Mouse (Mus musculus) gastrocnemius, adult 2 months (tissue): Measurements from ENCODE around the gene 1700012B09Rik. TPM values are rescaled to one million over a fixed set of nuclear protein-coding genes. Genes with fewer than 3 reads are reported as not detected.

Experiments
- DNase-seq: peaks from one replicate; pipeline ENCODE4 v3.0.0; 2022
- H3K27ac ChIP-seq: fragments of 200-600 bp; 2 replicates; pipeline ENCODE4 v1.8.1; 2022; ENCODE audit warnings: mild to moderate bottlenecking
- H3K4me3 ChIP-seq: fragments of 200-600 bp; 2 replicates; pipeline ENCODE4 v1.8.1; 2022; ENCODE audit warnings: mild to moderate bottlenecking, moderate library complexity
- CTCF ChIP-seq: fragments of 200-600 bp; IDR thresholded peaks from 2 replicates; pipeline ENCODE4 v1.8.1; 2022; ENCODE audit warnings: antibody characterized with exemption, mild to moderate bottlenecking, moderate library complexity
- intact Hi-C: fragments of 180-260 bp; cut with DNase I; formaldehyde crosslinking; loops from one replicate; pipeline ENCODE4 v1.15.1; 2025
- total RNA-seq, 2 experiments: library from RNA; stranded (reverse); gene quantifications; 2 replicates each; pipeline ENCODE4 v1.2.3; 2021

The 1700012B09Rik gene
- total RNA-seq, 2 experiments from 2014 or later: not detected

- H3K27ac ChIP-seq: no peak overlapping the region
- no peak for TF ChIP-seq CTCF
- H3K4me3 ChIP-seq: no peak overlapping the region
- intact Hi-C loops: no loop called here
- DNase-seq: no peak
Measured at GRCm38 (mm10) chr9:14724755-14725420, 45.9 kb downstream of the 1700012B09Rik start.

GRCm38 (mm10) chr9:14721610-14722009 lies 49.2 kb downstream of the 1700012B09Rik start:
- intact Hi-C loops: no loop called here
- no peak for TF ChIP-seq CTCF
- no peak for DNase-seq
- Histone ChIP-seq H3K4me3 (no peak overlapping the region), H3K27ac (no peak overlapping the region)

- Histone ChIP-seq H3K27ac (no peak overlapping the region), H3K4me3 (no peak overlapping the region)
- no peak for TF ChIP-seq CTCF
- no peak for DNase-seq
- intact Hi-C loops: no loop called here
Measured at GRCm38 (mm10) chr9:14720384-14720783, 50.4 kb downstream of the 1700012B09Rik start.

- peak overlapping the region; percentile 69 for H3K27ac ChIP-seq
Measured at GRCm38 (mm10) chr9:14718332-14718691, 52.5 kb downstream of the 1700012B09Rik start.

GRCm38 (mm10) chr9:14717689-14718331 lies 53.0 kb downstream of the 1700012B09Rik start:
- Histone ChIP-seq H3K27ac (peak overlapping the region; percentile 69), H3K4me3 (peak overlapping the region; percentile 62)
- no peak for TF ChIP-seq CTCF
- intact Hi-C loops: no loop called here
- peak; percentile 53 for DNase-seq

More at GRCm38 (mm10) chr9:14718332-14718691, 52.5 kb downstream of the 1700012B09Rik start:
- TF ChIP-seq CTCF: no peak
- no peak for DNase-seq
- peak overlapping the region; percentile 62 for H3K4me3 ChIP-seq
- intact Hi-C loops: no loop called here

- no peak for DNase-seq
- no peak for TF ChIP-seq CTCF
- intact Hi-C loops: no loop called here
- Histone ChIP-seq H3K27ac (no peak overlapping the region), H3K4me3 (no peak overlapping the region)
Measured at GRCm38 (mm10) chr9:14715258-14715657, 55.6 kb downstream of the 1700012B09Rik start.

- DNase-seq: no peak
- Histone ChIP-seq H3K27ac (no peak overlapping the region), H3K4me3 (no peak overlapping the region)
- TF ChIP-seq CTCF: no peak
- intact Hi-C loops: no loop called here
Measured at GRCm38 (mm10) chr9:14710910-14711309, 59.9 kb downstream of the 1700012B09Rik start.

Other genes with a start within 250 kb of the 1700012B09Rik start
- gene Amotl1, start 126.0 kb downstream of the 1700012B09Rik start, total RNA-seq: 100 to 1,000 TPM; 397 to 399 TPM
- gene Piwil4, start 30.3 kb downstream of the 1700012B09Rik start, total RNA-seq: under 1 TPM in 1 of 2 experiments, not detected in 1; 0.11 TPM
- under 1 TPM; 0.20 to 0.28 TPM for gene Fut4, start 18.6 kb downstream of the 1700012B09Rik start, total RNA-seq
- gene Mre11a, start 13.6 kb upstream of the 1700012B09Rik start, total RNA-seq: 10 to 100 TPM in 1 of 2 experiments, 1 to 10 TPM in 1; 8.9 to 12.7 TPM
- 1 to 10 TPM; 6.5 to 9.4 TPM for gene Ankrd49, start 13.8 kb upstream of the 1700012B09Rik start, total RNA-seq
- gene Gpr83, start 89.2 kb upstream of the 1700012B09Rik start, total RNA-seq: not detected
- not detected for gene Izumo1r, start 132.9 kb upstream of the 1700012B09Rik start, total RNA-seq